Mouse (Mus musculus): Measurements from ENCODE around the gene Tmem30a. TPM values are rescaled to one million over a fixed set of nuclear protein-coding genes. Genes with fewer than 3 reads are reported as not detected.

Tmem30a gene
- polyA plus RNA-seq, 1 experiment: 120 TPM

GRCm38 (mm10) chr9:79825526-79825925, 32.2 kb upstream of the Tmem30a start:
- no peak overlapping the region for H3K27ac ChIP-seq (ENCODE audit: insufficient read depth, low read length)
- no peak overlapping the region for H3K4me3 ChIP-seq (replicated peaks; ENCODE audit: insufficient read depth, low read depth, low read length)
- 29% methylated on average over 7 of the region's 7 CpGs for WGBS
- no peak for DNase-seq
- TF ChIP-seq CTCF (IDR thresholded peaks at IDR 0.05; ENCODE audit: borderline replicate concordance, insufficient read depth, low read depth, low read length) (no peak), POLR2A (IDR thresholded peaks at IDR 0.05; ENCODE audit: borderline replicate concordance, insufficient read depth, low read length) (no peak)
- H3K4me1 ChIP-seq (ENCODE audit: control insufficient read depth, insufficient read depth, low read length): no peaks in the 10 kb centered on the region
- no peaks in the 10 kb centered on the region; the same call in 1 of the 2 replicates for H3K27me3 ChIP-seq (ENCODE audit: control insufficient read depth, insufficient read depth, low read length)

GRCm38 (mm10) chr9:79823856-79824255, 30.5 kb upstream of the Tmem30a start:
- Histone ChIP-seq H3K4me3 (replicated peaks; ENCODE audit: insufficient read depth, low read depth, low read length) (no peak overlapping the region), H3K27me3 (ENCODE audit: control insufficient read depth, insufficient read depth, low read length) (no peaks in the 10 kb centered on the region; the same call in 1 of the 2 replicates), H3K4me1 (ENCODE audit: control insufficient read depth, insufficient read depth, low read length) (no peaks in the 10 kb centered on the region), H3K27ac (ENCODE audit: insufficient read depth, low read length) (no peak overlapping the region)
- WGBS: 40% methylated on average over 2 of the region's 2 CpGs
- no peak for DNase-seq
- no peak for TF ChIP-seq CTCF (IDR thresholded peaks at IDR 0.05; ENCODE audit: borderline replicate concordance, insufficient read depth, low read depth, low read length)
- no peak for TF ChIP-seq POLR2A (IDR thresholded peaks at IDR 0.05; ENCODE audit: borderline replicate concordance, insufficient read depth, low read length)

GRCm38 (mm10) chr9:79823438-79823837, 30.1 kb upstream of the Tmem30a start:
- no peak overlapping the region for H3K27ac ChIP-seq (ENCODE audit: insufficient read depth, low read length)
- no peak overlapping the region for H3K4me3 ChIP-seq (replicated peaks; ENCODE audit: insufficient read depth, low read depth, low read length)
- H3K4me1 ChIP-seq (ENCODE audit: control insufficient read depth, insufficient read depth, low read length): no peaks in the 10 kb centered on the region
- no peak for DNase-seq
- 24% methylated on average over 4 of the region's 4 CpGs for WGBS
- no peaks in the 10 kb centered on the region; the same call in 1 of the 2 replicates for H3K27me3 ChIP-seq (ENCODE audit: control insufficient read depth, insufficient read depth, low read length)
- TF ChIP-seq POLR2A (IDR thresholded peaks at IDR 0.05; ENCODE audit: borderline replicate concordance, insufficient read depth, low read length) (no peak), CTCF (IDR thresholded peaks at IDR 0.05; ENCODE audit: borderline replicate concordance, insufficient read depth, low read depth, low read length) (no peak)

- 92% methylated on average over 5 of the region's 5 CpGs for WGBS
- no peak for DNase-seq
- TF ChIP-seq POLR2A (IDR thresholded peaks at IDR 0.05; ENCODE audit: borderline replicate concordance, insufficient read depth, low read length): no peak
- no peak for TF ChIP-seq CTCF (IDR thresholded peaks at IDR 0.05; ENCODE audit: borderline replicate concordance, insufficient read depth, low read depth, low read length)
Observed at GRCm38 (mm10) chr9:79816464-79816863, 23.2 kb upstream of the Tmem30a start.

GRCm38 (mm10) chr9:79816013-79816412, 22.7 kb upstream of the Tmem30a start:
- Histone ChIP-seq H3K27ac (ENCODE audit: insufficient read depth, low read length) (no peak overlapping the region), H3K4me3 (replicated peaks; ENCODE audit: insufficient read depth, low read depth, low read length) (no peak overlapping the region), H3K4me1 (ENCODE audit: control insufficient read depth, insufficient read depth, low read length) (no peaks in the 10 kb centered on the region), H3K27me3 (ENCODE audit: control insufficient read depth, insufficient read depth, low read length) (no peaks in the 10 kb centered on the region)
- 90% methylated on average over 11 of the region's 11 CpGs for WGBS
- TF ChIP-seq CTCF (IDR thresholded peaks at IDR 0.05; ENCODE audit: borderline replicate concordance, insufficient read depth, low read depth, low read length) (no peak), POLR2A (IDR thresholded peaks at IDR 0.05; ENCODE audit: borderline replicate concordance, insufficient read depth, low read length) (no peak)
- DNase-seq: no peak

More at GRCm38 (mm10) chr9:79816464-79816863, 23.2 kb upstream of the Tmem30a start:
- no peak overlapping the region for H3K4me3 ChIP-seq (replicated peaks; ENCODE audit: insufficient read depth, low read depth, low read length)
- no peak overlapping the region for H3K27ac ChIP-seq (ENCODE audit: insufficient read depth, low read length)
- no peaks in the 10 kb centered on the region for H3K4me1 ChIP-seq (ENCODE audit: control insufficient read depth, insufficient read depth, low read length)
- no peaks in the 10 kb centered on the region for H3K27me3 ChIP-seq (ENCODE audit: control insufficient read depth, insufficient read depth, low read length)

GRCm38 (mm10) chr9:79814592-79814991, 21.3 kb upstream of the Tmem30a start:
- DNase-seq: no peak
- Histone ChIP-seq H3K27ac (ENCODE audit: insufficient read depth, low read length) (no peak overlapping the region), H3K4me1 (ENCODE audit: control insufficient read depth, insufficient read depth, low read length) (no peaks in the 10 kb centered on the region), H3K27me3 (ENCODE audit: control insufficient read depth, insufficient read depth, low read length) (no peaks in the 10 kb centered on the region), H3K4me3 (replicated peaks; ENCODE audit: insufficient read depth, low read depth, low read length) (no peak overlapping the region)
- TF ChIP-seq CTCF (IDR thresholded peaks at IDR 0.05; ENCODE audit: borderline replicate concordance, insufficient read depth, low read depth, low read length): no peak
- TF ChIP-seq POLR2A (IDR thresholded peaks at IDR 0.05; ENCODE audit: borderline replicate concordance, insufficient read depth, low read length): no peak
- 62% methylated on average over 4 of the region's 4 CpGs for WGBS

GRCm38 (mm10) chr9:79810969-79811902, 17.9 kb upstream of the Tmem30a start:
- no peak for TF ChIP-seq POLR2A (IDR thresholded peaks at IDR 0.05; ENCODE audit: borderline replicate concordance, insufficient read depth, low read length)
- no peak for TF ChIP-seq CTCF (IDR thresholded peaks at IDR 0.05; ENCODE audit: borderline replicate concordance, insufficient read depth, low read depth, low read length)
- no peak for DNase-seq
- H3K4me3 ChIP-seq (replicated peaks; ENCODE audit: insufficient read depth, low read depth, low read length): no peak overlapping the region
- no peaks in the 10 kb centered on the region; the same call in 1 of the 2 replicates for H3K27me3 ChIP-seq (ENCODE audit: control insufficient read depth, insufficient read depth, low read length)
- H3K4me1 ChIP-seq (ENCODE audit: control insufficient read depth, insufficient read depth, low read length): no peaks in the 10 kb centered on the region
- WGBS: 60% methylated on average over 11 of the region's 11 CpGs
- H3K27ac ChIP-seq (ENCODE audit: insufficient read depth, low read length): no peak overlapping the region

- Histone ChIP-seq H3K27me3 (ENCODE audit: control insufficient read depth, insufficient read depth, low read length) (no peaks in the 10 kb centered on the region; the same call in 1 of the 2 replicates), H3K4me1 (ENCODE audit: control insufficient read depth, insufficient read depth, low read length) (no peaks in the 10 kb centered on the region), H3K4me3 (replicated peaks; ENCODE audit: insufficient read depth, low read depth, low read length) (no peak overlapping the region), H3K27ac (ENCODE audit: insufficient read depth, low read length) (no peak overlapping the region)
- DNase-seq: no peak
- 68% methylated on average over 3 of the region's 3 CpGs for WGBS
- TF ChIP-seq POLR2A (IDR thresholded peaks at IDR 0.05; ENCODE audit: borderline replicate concordance, insufficient read depth, low read length) (no peak), CTCF (IDR thresholded peaks at IDR 0.05; ENCODE audit: borderline replicate concordance, insufficient read depth, low read depth, low read length) (no peak)
Observed at GRCm38 (mm10) chr9:79810534-79810933, 17.2 kb upstream of the Tmem30a start.

All from cerebellum, adult 2 months (tissue).